Mouse (Mus musculus) mouse trophoblast stem cell (cell line): ENCODE results near the gene Sergef.
"Not testable (repeated sequence)": the region's sequence is repeated elsewhere in the genome, so short reads cannot be mapped to it uniquely, and the experiment has no call there.

Source experiments
- in situ Hi-C, 2 experiments: fragments of 300-500 bp; cut with MseI, MboI; formaldehyde crosslinking; loops; 2 replicates in 1 of 2; 3 replicates in 1 of 2; pipeline ENCODE4 v1.15.1; 2025

Sergef gene

GRCm38 (mm10) chr7:46639692-46640031 lies at the start of gene Sergef:
Sergef (minus strand) TSS chr7:46639807.
- in situ Hi-C loops = no loop called here

DNA sequence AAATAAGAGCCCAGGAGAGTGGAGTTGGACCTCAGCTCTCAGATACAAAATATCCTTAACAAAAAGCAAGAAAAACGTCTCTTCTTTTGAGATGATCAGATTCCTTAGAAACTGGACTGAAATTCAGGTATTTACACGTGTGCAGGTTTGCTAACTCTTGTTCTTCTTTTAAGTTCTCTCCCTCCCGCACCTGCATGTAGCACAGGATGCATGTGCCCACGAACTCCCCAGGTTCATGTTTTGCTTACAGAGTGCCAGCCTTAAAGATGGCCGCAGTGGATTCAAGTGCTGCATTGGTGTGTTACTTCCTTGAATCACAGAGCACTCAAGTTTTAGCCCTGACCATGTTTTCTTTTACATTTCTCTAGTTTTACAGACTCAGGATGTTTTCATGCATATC lies 47.2 kb upstream of the Sergef start:
- in situ Hi-C loops = no loop called here

- in situ Hi-C loops = no loop called here
Observed at GRCm38 (mm10) chr7:46680732-46681131, 41.1 kb upstream of the Sergef start.

- in situ Hi-C loops = not testable (repeated sequence)
Observed at GRCm38 (mm10) chr7:46679044-46679443, 39.4 kb upstream of the Sergef start.

GRCm38 (mm10) chr7:46678417-46678816 lies 38.8 kb upstream of the Sergef start:
- in situ Hi-C loops = no loop called here

- in situ Hi-C loops = no loop called here
Observed at GRCm38 (mm10) chr7:46676808-46677360, 37.3 kb upstream of the Sergef start.

- in situ Hi-C loops = no loop called here
Observed at GRCm38 (mm10) chr7:46675886-46676285, 36.3 kb upstream of the Sergef start.

DNA sequence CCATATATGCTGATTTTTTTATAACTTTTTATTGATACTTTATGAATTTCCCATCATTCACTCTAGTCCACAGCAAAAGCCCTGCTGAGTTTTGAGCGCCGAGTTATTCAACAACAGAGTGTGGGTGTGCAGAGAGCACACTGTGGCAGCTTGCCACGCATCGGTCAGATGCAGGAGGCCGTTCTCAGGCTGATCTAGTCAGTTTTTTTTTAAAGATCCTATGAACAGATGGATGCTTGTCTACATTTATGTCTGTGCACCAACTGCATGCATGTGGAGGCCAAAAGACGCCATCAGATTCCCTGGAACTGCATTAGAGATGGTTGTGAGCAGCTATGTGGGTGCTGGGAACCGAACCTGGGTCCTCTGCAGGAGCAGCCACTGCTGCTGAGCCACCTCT lies 35.5 kb upstream of the Sergef start:
- in situ Hi-C loops = no loop called here

GRCm38 (mm10) chr7:46672160-46672672 lies 32.6 kb upstream of the Sergef start, which contains the start of gene Tph1:
Tph1 (minus strand) TSS chr7:46672537.
- in situ Hi-C loops = no loop called here

DNA sequence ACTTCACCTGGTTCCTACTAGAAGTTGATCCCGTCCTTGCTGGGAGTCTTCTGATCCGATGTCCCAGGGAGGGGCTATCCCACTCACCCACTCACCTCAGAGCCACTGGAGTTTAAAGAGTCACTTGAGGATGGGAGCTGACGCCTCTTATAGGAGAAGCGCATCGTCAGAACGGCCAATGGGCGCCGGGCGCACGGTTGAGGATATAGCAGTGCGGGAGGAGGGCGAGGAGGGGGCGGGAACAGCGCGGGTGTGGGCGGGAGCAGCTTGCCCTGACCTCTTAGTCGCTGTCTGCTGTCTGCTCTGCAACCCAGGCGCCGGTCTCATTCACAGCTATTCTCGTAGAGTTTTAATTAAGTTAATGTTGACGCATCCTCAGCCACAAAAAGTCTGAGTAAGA lies 27.6 kb upstream of the Sergef start:
- in situ Hi-C loops = no loop called here

DNA sequence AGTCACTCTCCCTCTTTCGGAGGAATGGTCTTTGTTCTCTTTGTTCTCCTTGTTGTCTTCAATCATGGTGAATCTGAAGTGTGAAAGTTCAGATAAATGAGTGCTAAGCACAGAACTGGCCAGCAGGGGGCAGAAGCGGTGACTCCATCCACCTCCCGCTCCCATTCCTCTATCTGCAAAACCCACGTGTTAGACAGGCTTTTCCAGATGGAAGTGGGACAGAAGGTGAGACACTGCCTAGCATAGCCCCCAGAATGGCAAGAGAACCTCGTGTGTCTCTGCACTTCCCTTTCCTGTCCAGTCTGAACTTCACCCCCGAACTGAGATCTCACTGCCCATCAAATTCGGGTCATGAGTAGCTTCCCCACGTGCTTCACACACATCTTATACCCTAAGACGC lies 25.6 kb upstream of the Sergef start:
- in situ Hi-C loops = no loop called here

GRCm38 (mm10) chr7:46661591-46662090 lies 22.0 kb upstream of the Sergef start:
- in situ Hi-C loops = no loop called here

- in situ Hi-C loops = no loop called here
Observed at GRCm38 (mm10) chr7:46652279-46652678, 12.7 kb upstream of the Sergef start.

DNA sequence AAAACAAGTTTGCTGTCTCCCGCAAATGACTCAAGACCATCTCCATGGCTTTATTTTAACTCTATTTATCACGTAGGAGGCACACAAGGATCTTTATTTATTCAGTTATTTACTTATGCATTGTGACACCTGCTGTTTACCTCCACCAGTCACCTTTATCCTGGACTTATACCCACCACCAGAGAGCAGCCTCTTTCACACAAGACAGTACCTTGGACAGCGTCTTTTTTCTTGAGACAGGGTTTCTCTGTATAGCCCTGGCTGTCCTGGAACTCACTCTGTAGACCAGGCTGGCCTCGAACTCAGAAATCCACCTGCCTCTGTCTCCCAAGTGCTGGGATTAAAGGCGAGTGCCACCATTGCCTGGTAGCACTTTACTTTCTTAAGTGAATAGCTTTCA lies 10.6 kb upstream of the Sergef start:
- in situ Hi-C loops = not testable (repeated sequence)

DNA sequence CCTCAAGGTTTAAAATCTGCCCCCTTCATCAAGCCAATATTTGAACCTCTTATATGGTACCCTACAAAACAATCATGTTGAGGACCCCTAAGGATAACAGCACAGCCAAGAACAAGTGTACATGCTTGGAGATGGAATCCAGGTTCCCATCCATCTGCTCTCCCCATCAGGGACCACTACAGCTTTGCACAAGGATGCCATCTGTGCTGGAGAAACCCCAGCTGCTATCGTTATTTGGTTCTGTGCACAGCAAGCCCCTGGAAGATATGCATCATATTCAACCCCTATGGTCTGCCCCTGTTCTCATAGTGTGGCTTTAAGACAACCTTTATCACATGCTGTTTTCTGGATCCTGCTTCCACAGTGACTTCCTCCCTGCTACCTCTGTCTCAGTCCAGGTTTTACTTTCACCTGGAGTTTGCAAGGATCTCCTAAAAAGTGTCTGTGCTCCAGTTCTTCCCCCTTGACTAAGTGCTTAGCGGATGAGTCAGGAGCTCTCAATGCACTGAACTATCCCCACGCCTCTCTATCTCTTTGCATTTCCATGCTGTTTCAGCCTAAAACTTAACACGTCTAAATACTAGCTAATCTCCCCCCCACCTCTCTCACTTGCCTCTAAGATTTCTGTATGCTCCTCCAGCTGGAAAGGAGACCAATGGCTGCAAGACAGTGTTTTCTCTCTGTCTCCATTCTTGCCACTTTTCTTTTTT lies 9.0 kb upstream of the Sergef start:
- in situ Hi-C loops = no loop called here

GRCm38 (mm10) chr7:46643172-46643571 lies 3.6 kb upstream of the Sergef start:
- in situ Hi-C loops = no loop called here

DNA sequence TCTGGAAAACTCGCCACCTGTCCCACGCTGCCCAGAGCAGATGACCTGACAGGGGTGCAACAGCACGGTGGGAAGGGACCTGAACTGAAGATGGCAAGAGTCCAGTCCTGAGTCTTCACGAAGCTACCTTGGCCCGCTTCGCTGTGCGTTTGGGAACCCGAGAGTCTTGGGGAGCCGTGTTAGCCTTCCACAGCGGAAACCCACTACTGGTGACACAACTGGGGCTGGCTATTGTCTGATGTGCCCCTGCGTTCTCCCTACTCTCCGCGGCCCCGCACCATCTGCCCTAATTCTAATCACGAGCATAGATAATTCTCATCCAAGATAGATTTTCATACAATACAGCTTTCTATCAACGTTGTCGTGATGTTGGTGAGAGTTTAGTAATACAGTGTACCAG lies 455 bp upstream of the Sergef start:
- in situ Hi-C loops = no loop called here

GRCm38 (mm10) chr7:46638889-46639691 lies 517 bp downstream of the Sergef start:
- in situ Hi-C loops = no loop called here

DNA sequence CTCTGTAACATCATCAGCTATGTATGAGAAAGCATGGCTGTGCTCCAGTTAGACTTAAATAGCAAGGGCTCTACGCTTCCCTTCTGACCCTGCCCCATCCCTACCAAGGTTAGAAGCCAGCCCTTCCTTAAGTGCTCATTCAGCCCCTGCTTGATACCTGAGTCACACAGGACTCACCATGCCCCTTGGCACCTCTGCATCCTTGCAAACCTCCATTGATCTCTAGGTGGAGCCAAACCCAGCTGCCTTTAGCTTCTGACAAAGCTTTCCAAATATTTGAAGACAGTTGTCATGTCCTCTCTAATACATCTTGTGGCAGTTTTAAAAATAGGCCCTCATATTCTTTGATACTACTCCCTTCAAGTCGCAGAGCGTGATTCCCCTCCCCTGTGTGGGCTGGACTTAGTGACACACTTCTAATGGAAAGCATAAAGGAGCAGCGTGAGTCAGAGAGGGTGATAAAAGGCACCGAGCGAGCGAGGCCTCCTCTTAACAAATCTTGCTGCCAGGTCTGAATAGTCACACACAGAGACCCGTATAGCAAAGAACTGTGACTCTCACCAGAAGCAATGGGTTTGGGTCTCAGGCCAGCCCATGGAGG lies 11.1 kb downstream of the Sergef start:
- in situ Hi-C loops = no loop called here

DNA sequence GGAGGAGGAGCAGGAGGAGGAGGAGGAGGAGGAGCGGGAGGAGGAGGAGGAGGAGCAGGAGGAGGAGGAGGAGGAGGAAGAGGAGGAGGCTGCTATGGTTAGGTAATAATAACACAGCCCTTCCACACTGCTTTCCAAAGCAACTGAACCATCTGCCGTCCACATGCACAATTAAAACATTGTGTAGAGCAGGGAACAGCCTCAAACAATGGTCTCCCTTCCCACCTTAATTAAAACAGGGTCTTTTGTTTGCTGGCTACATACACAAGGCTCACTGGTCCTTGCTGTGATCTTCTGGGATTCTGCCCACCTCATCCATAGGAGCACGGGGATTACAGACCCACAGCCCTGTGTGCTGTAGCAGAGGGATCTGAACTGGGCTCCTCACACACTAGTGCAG lies 15.6 kb downstream of the Sergef start:
- in situ Hi-C loops = no loop called here

DNA sequence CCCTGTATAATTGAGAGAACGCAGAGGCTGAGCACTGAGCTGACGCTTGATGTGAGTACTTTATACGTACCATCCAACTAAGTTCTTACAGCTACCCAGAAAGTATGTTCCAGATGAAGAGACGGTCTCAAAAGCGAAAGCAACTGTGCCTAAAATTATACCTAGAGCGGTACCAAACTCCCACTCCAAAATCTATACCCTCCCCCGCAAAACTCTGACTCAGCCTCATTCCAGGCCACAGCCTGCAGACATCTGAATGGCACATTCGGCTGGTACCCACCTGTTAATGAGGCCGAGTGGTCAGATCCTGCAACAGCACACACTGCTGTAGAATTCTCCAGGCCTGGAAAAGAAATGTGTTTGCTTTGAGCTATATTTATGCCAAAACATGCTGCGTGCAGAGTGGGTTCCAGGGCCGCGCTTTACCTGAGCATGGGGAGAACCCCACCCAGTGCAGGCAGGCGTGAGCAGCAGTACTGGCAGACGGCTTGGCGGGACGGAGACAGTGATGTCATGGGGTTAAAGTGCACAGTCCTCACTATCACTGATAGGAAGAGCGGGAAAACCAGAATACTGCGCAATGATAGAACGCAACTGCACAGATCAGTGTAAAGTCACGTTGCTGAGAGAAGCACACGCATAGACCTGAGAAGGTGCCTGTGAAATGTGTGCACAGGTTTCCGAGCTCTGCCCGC lies 21.0 kb downstream of the Sergef start:
- in situ Hi-C loops = no loop called here
